13 mouse cellular contexts compared by ENCODE assay signal in genomic region chr10:21889141-21889765, GRCm38 (mm10). TPM values are rescaled to one million over a fixed set of nuclear protein-coding genes. Genes with fewer than 3 reads are reported as not detected.
DNase-seq lines count a peak whose midpoint lies in the region; TF ChIP-seq lines count a peak whose summit lies in the region.
"Had no signal": no experiment of that assay in that cellular context is flagged by ENCODE, and none has a peak within 500 bp of the region (broad histone marks: within the 10 kb centered on the region; RNA-seq: fewer than 3 reads in every experiment).

No protein-coding gene starts in this region.

- TF ChIP-seq POLR2A in ES-Bruce4 (IDR thresholded peaks at IDR 0.05; ENCODE audit: insufficient read depth, low read length), result no peak

- intact Hi-C loops in heart, postnatal 36 days (cut with DNase I), result no loop called here

- H3K9ac ChIP-seq in ES-Bruce4 (ENCODE audit: low read depth, poor library complexity, severe bottlenecking), result no peak overlapping the region

- H3K4me1 ChIP-seq in ES-Bruce4 (ENCODE audit: control insufficient read depth, insufficient read depth, low read length), result peaks cover 3% of the 10 kb centered on the region
- no peaks in the 10 kb centered on the region for H3K4me1 ChIP-seq in brown adipose tissue, adult 24 weeks (ENCODE audit: control insufficient read depth, insufficient read depth, insufficient read length, low read length)

- TF ChIP-seq EP300 in ES-Bruce4 (IDR thresholded peaks at IDR 0.05; ENCODE audit: insufficient read depth, low read depth, low read length), result no peak

- peak; percentile 35 to 51 for DNase-seq in heart, adult 9 months (ENCODE audit: low spot score in 2 of 2)
- no peak for DNase-seq in heart, postnatal 36 days
- peak; percentile 44 to 53 for DNase-seq in lung, postnatal 4 days
- DNase-seq in thymus, postnatal 4 days, result no peak
- DNase-seq in adrenal gland, postnatal 10 days, result no peak
- DNase-seq in right cerebral cortex, adult 18-20 months, result no peak
- DNase-seq: cerebellum, adult 8-10 months; gastrocnemius, adult 2 months; heart, postnatal 10 days; kidney, adult 11 months; midbrain, embryonic 14.5 days had no signal

- no peak overlapping the region for H3K4me3 ChIP-seq in ES-Bruce4 (ENCODE audit: low read depth, low read length)
- no peak overlapping the region for H3K4me3 ChIP-seq in brown adipose tissue, adult 24 weeks (ENCODE audit: insufficient read depth, low read depth, low read length)
- H3K4me3 ChIP-seq: gastrocnemius, adult 2 months had no signal

- no peak for TF ChIP-seq CTCF in ES-Bruce4 (IDR thresholded peaks at IDR 0.05; ENCODE audit: low read depth, low read length)

- 0 out of 2 replicates have a peak overlapping the region, but pooled peaks have one; percentile 24 for H3K27ac ChIP-seq in ES-Bruce4 (ENCODE audit: insufficient read depth, low read length)
- H3K27ac ChIP-seq in brown adipose tissue, adult 24 weeks (replicated peaks; ENCODE audit: low read depth, low read length), result 0 out of 2 replicates have a peak overlapping the region, but pooled peaks have one; percentile 15
- H3K27ac ChIP-seq: gastrocnemius, adult 2 months had no signal

- no peaks in the 10 kb centered on the region for H3K9me3 ChIP-seq in ES-Bruce4 (replicated peaks; ENCODE audit: control insufficient read depth, insufficient read depth, low read length, poor library complexity, severe bottlenecking)

- no peaks in the 10 kb centered on the region for H3K27me3 ChIP-seq in ES-Bruce4 (ENCODE audit: control insufficient read depth, insufficient read depth, low read length, poor library complexity, severe bottlenecking)

- H3K36me3 ChIP-seq in ES-Bruce4 (ENCODE audit: control insufficient read depth, insufficient read depth, low read length, poor library complexity, severe bottlenecking), result no peaks in the 10 kb centered on the region

RNA-seq across cellular contexts. Expression of gene Sgk1, which starts 7.3 kb away (rescaled TPM):
- 10 to 100 TPM; 38.8 to 74.4 TPM for total RNA-seq in heart, postnatal 36 days (2021)
- polyA plus RNA-seq in ES-Bruce4 (2011; ENCODE audit: insufficient read depth, insufficient read length, low read depth, missing spikeins), result 349 and 386 TPM in 2 replicates
- polyA plus RNA-seq in brown adipose tissue, adult 24 weeks (2012; ENCODE audit: insufficient read depth, insufficient read length, missing spikeins), result 27.6 and 37.6 TPM in 2 replicates
- 100 to 1,000 TPM in 1 of 2 experiments, 10 to 100 TPM in 1; 95.0 to 204 TPM for total RNA-seq in adrenal gland, postnatal 10 days (2021)

Comparison
In these comparisons a context has a peak if more than half of its experiments do, and no peak if none do; other contexts are left out.
1. DNase-seq: peak in heart, adult 9 months (2 of 2) and lung, postnatal 4 days (2 of 2); none in heart, postnatal 36 days (0 of 2), thymus, postnatal 4 days (single experiment), adrenal gland, postnatal 10 days (single experiment) and right cerebral cortex, adult 18-20 months (single experiment).